Mouse (Mus musculus) embryo, embryonic 10.5 days (tissue): Measurements from ENCODE around the gene Ces2h.
"Not testable (repeated sequence)": the region's sequence is repeated elsewhere in the genome, so short reads cannot be mapped to it uniquely, and the experiment has no call there.

Experiments
- DNase-seq: peaks from one replicate; pipeline ENCODE4 v3.0.0-alpha.2; 2015; ENCODE audit warnings: low spot score

The Ces2h gene

GRCm38 (mm10) chr8:105000586-105000985 is at the start of gene Ces2h:
Gene Ces2h, plus strand, starts transcription at chr8:105000853.
- no peak for DNase-seq

DNA sequence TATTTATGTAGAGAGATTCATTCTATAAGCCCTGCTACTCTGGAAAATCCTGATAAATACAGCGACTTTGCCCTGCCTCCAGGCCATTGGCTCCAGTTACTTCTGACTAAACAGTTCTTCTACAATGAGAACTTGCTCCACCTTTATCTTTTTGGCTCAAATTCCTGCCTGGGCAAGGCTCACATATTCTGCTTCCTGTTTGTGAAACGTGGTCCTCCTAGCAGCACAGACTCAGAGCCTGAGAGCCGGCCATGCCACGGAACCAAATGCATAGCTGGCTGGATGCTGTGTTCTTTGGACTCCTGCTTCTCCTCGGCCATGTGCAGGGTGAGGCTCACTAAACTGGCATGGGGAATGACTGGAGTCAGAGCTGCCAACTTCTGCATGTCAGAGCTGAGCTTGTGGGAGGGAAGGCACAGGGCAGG is 39.1 kb upstream of the Ces2h start, which contains the start of gene Ces2g:
Ces2g (plus strand) TSS at position 182 of the 425 bp plus-strand sequence.
- DNase-seq, result no peak

DNA sequence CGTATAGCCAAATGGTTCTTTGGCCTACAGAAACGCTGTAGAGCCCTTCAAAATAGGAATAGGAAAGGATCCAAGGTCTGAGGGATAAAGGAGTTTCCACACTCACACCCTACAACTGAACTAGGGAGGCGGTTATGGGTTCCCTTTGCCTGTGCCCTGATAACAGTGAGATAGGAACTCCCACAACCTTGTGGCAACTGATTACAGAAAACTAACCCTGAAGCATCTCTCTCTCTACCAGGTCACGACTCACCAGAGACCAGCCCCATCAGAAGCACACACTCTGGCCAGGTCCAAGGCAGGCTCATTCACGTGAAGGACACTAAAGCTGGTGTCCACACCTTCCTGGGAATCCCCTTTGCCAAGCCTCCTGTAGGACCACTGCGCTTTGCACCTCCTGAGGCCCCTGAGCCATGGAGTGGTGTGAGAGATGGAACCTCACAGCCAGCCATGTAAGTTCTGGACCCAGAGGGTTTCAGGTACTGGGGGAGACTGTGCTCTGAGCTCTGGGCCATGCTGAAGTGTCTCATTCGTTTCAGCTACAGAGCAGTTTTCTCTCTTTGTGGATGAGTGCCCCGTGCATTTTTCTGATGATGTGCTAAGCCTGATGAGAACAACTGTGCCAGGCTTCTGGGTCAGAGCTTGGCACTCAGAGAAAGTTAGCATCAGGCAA is 38.3 kb upstream of the Ces2h start:
- no peak for DNase-seq

GRCm38 (mm10) chr8:104963375-104963894 is 37.2 kb upstream of the Ces2h start:
- no peak for DNase-seq

GRCm38 (mm10) chr8:104984126-104984525 is 16.5 kb upstream of the Ces2h start:
- DNase-seq, result no peak

GRCm38 (mm10) chr8:104984942-104985341 is 15.7 kb upstream of the Ces2h start:
- no peak for DNase-seq

- DNase-seq, result no peak
Measured at GRCm38 (mm10) chr8:104998191-104998590, 2.5 kb upstream of the Ces2h start.

- DNase-seq, result no peak
Measured at GRCm38 (mm10) chr8:104999183-104999582, 1.5 kb upstream of the Ces2h start.

DNA sequence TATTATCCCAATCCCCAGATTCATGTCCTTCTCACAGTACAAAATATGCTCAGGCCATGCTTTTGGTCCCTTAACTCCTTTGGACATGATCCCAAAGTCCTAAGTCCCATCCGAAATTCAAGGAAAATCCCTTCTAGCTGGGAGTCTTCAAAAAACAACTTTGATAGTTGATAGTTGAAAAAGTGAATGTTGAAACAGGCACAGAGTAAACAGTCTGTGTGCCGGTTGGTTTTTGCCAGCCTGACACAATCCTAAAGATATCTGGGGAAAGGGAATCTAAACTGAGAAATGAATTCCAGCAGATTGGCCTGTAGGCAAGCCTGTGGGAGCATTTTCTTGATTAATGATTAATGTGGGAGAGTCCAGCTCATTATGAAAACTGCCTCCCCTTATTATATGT is 9.3 kb downstream of the Ces2h start:
- no peak for DNase-seq

DNA sequence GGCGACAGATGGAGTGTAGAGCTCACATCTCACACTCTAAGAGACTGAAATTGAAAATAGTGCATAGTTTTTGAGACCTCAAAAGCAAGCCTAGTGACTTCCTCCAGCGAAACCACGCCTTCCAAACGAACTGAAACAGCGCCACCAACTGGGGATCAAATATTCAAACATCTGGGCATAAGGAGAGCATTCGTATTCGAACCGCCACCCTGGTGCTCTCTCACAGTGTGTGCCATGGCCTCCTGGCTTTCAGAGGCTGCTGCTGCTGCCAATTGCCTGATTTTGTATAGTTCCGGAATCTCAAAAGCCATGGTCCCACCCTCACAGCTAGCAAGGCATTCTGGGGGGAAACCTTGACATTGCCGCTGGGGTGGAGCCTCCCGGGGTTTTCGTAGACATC is 10.5 kb downstream of the Ces2h start:
- DNase-seq, result no peak

DNA sequence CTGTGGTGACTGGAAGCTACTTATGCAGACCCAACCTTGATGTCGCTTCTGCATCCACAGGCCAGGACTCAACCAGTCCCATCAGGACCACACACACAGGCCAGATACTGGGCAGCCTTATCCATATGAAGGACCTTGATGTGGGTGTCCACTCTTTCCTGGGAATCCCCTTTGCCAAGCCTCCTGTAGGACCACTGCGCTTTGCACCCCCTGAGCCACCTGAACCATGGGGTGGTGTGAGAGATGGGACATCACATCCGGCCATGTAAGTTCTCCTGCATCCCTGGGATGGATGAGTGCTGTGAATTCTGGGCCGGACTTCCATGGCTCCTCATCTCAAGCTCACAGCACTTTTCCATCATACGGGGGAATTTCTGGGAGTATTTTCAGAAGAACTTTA is 13.7 kb downstream of the Ces2h start:
- no peak for DNase-seq

GRCm38 (mm10) chr8:105021954-105022353 is 21.3 kb downstream of the Ces2h start:
- DNase-seq, result no peak

- DNase-seq, result no peak
Measured at GRCm38 (mm10) chr8:105023087-105023486, 22.4 kb downstream of the Ces2h start.

DNA sequence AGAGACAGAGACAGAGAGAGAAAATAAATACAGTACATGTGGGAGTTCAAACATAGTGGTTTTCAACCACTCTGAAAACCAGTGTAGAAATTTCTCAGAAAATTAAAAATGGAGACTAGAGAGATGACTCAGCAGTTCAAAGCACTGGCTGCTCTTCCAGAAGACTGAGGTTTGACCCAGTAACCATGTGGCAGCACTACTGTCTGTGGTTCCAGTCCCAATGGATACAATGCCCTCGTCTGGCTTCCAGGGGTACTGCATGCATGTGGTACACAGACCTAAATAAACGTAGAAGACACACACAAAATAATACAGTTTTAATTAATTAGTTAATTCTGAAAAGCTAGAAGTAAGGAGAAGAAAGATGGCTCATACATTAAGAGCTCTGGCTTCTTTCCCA is 24.4 kb downstream of the Ces2h start:
- peak; percentile 31 for DNase-seq

DNA sequence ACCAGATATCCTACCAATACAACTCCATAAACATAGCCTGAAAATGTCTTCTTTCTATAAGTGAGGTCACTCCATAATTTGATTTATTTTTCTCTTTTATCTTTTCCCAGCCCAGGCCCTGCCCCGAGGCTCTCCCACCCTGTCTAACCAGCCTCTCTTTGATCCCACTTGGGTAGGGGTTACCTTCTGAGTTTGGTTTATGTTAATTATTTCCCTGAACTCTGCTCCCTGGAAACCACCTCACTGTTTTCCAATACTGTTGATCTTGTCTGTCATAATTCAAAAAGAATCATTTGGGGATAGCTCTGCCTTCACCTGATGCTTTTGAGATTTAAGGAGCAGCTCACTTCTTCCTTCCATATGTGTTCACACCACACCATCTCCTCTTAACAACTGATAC is 42.9 kb downstream of the Ces2h start:
- DNase-seq, result no peak

- no peak for DNase-seq
Measured at GRCm38 (mm10) chr8:105045824-105046401, 45.3 kb downstream of the Ces2h start.

DNA sequence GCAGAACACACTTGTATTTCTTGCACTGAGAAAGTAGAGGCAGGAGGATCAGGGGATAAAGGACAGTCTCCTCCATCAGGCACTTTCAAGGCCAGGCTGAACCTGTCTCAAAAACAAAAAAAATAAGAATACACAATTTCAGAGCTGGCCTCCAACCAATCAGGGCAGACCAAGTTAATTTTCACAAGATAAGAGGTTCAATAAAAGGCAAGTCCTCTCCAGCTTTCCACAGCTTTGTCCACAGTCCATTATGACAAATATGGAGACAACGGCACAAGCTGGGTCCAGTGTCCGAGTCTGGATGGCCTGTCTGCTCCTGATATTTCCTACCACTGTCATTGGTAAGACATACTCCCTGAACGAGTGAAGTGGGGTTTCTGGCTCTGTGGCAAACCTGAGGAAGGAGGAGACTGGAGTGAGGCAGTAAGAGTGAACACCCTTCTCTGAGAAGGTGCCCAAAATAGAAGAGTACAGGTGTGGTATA is 47.8 kb downstream of the Ces2h start, which contains the start of gene Ces3a:
Ces3a (plus strand) TSS at position 231 of the 484 bp plus-strand sequence.
- DNase-seq, result no peak

DNA sequence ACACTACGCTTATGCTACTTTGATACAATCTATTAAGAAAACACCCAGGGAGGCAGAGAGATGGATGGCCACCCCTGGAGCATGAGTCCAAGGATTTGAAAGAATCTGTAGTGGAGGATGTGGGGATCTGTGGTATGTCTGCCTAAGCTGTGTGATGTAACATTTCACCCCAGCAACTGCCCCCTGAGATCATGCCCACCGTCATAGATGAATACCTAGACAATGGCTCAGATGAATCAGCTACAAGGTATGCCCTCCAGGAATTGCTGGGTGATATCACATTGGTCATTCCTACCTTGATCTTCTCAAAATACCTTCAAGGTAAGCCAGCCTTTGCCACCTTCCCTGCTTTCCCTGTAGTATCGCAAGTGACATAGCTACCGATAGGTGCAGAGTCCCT is 55.6 kb downstream of the Ces2h start:
- no peak for DNase-seq

DNA sequence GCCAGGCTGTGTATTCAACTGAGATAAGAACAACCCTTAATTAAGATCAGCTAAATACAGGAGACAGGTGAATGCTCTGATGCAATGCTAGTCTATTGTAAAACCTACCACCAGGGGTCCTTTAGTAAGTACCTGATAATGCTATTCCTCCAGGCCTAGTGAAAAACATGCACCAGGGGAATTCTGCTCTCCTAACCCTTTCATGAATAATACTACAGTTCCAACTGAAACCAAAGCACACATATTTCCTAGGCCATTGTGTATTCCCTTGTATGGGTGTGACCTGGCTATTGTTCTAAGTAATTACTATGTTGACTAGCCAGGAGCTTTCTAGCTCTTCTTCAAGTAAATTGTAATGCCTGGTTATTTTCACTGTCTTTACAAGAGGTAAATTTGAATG is 59.4 kb downstream of the Ces2h start:
- no peak for DNase-seq

GRCm38 (mm10) chr8:105066761-105067160 is 66.1 kb downstream of the Ces2h start:
- DNase-seq, result peak; percentile 73

GRCm38 (mm10) chr8:105067905-105068304 is 67.3 kb downstream of the Ces2h start:
- not testable (repeated sequence) for DNase-seq

DNA sequence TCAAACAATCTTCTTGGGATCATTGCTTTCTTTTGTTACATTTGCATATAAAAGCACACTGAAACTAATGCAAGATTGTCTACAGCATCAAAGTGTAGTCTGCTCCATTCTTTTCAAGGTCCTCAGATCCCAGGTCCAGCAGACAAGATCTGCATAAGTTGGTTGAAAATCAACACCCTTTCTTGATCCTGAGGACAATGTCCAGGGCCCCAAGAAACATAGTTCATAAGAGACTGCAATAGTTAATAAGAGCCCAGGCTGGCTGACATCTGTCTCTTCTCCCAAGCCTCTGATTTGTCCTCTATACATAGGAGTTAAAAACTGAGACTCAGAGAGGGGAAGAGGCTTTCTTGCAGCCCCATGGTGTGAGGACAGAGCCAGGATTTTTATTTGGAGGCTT is 68.3 kb downstream of the Ces2h start:
- DNase-seq, result no peak
